Mouse (Mus musculus): ENCODE measurements at regions not wholly inside any gene's neighbourhood (a gene's known extent, or its start where the extent isn't known, plus 50 kb on each side); places are given as distances from the start of the nearest gene placed in this dataset.

DNA sequence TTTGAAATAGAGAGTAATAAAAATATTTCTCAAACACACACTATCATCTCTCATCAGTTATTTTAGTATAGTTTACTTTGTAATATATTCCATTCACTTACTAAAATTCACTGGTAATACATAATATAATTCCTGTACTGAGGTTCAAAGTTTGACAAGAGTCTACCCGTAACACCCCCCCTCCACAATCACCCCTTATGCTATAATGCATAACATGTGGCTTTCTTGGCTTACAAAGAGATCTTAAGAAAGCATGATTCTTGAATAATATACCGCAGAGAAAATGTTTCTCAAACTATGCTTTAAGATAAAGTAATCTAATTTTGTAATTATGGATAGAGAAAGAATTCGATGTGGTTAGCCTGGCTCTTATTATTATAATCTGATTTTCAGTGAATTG is 539.7 kb downstream of the Gm11232 start:
- no peak for DNase-seq (ENCODE audit: low read depth)

DNA sequence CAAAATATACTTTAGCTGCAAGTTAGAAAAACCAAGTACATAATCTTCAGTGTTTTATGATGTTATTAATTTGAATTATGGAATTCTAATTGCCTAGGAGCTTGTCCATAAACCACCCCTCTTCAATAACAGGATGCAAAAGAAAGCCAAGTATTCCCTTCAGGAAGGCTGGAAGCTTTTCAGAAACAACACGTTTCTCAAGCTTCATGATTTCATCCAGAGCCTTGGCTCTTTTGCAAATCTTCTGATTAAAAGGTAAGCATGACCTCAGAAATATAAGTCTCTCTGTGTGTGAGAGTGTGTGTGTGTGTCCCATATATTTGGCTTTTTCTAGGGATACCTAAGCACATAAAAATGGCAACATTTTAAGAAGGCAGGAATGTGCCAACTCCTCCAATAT is 570.0 kb downstream of the Gm11232 start:
- no peak for DNase-seq (ENCODE audit: low read depth)

DNA sequence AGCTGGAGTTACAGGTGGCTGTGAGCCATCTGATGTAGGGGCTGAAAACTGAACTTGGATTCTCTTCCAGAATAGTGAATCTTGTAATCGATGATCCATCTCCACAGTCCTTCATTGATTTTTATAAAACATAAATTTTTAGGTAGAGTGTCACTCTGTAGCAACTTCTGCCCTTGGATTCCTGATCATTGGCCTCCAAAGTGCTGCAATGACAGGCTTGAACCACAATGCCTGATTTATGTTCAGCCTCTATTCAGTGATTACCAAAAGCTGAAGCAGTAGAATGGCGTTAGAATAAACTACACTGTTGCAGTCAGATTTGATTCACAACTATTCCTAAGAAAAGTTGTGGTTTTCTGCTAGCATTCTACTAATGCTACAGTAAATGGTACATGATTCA is 580.1 kb downstream of the Gm11232 start:
- no peak for DNase-seq (ENCODE audit: low read depth)

DNA sequence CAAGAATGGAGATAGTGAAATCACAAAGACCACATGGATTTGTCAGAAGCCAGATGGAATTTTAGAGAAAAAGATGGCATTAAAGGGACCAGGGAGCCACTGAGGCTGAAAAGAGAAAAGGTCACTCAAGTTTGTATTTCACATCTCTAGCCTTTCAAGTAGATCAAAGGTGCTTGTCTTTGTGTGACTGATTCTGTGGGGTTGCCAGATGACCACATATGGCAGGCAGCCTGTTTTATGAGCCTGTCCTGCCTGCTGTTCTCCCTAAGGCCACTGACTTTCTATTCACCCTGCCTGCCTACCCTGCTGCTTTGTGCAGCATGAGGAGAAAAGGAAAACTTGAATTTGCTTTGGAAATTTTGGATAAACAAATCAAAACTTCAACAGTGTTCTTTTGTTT is 592.0 kb downstream of the Gm11232 start:
- no peak for DNase-seq (ENCODE audit: low read depth)

DNA sequence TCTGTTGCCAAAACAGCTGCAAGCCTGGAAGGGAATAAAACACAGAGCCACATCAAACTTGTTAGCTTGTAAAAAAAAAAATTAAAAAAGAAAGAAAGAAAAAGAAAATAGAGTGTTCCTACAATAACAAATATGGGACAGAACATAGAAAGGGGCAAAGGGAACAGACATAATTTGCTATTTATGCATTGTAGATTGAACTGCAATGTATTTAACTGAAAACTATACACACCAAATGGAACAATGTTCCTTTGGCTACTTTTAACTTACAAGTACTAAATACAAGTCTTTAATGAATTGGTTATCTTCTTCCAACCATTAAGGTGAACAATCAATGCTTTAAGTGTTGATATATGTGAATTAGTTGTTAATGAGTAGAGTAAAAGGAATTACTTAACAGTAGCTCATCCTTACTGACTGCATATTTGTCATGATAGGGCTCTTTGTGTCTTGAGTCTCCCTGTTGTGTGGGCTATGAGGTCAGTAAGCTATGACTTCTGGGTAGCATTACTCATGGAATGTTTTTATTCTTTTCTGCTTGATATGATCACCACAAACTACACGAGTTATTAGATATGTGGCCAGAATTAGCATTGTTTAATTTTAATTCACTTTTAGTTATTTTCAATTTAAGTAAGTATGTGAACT is 597.0 kb upstream of the Megf9 start:
- no peak for DNase-seq (ENCODE audit: low read depth)

DNA sequence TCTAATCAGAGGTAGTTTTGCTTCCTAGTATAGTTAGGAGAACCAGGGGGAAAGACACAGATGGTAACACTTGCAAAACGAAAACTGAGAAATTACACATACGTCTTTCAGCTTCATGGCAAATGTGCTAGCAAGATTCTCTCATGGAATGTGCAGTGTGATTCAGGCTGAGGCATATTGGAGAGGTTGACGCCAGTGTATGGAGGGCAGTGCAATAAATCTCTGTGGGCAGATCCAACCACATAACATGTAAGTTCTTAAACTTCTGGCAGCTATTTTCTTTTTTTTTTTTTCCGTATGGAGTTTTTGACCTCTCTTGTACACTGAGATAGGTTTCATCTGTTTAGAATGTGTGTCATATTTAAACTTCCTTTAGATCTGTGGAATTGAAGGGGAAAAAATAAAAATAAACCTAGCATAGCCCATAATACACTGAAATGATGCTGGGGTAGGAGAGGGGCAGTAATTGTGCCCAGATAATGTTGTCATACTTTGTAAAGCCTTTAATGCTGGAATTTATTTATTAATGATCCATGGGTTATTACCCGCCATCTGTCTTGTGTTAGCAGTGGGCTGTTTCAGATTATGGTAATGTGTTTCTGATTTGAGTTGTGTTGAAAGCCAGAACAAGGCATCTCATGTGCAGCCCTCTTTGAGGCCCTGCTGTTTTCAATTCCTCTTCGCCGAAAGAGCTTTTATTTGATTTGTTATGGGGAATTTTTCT is 596.3 kb upstream of the Megf9 start:
- DNase-seq (ENCODE audit: low read depth) = no peak

DNA sequence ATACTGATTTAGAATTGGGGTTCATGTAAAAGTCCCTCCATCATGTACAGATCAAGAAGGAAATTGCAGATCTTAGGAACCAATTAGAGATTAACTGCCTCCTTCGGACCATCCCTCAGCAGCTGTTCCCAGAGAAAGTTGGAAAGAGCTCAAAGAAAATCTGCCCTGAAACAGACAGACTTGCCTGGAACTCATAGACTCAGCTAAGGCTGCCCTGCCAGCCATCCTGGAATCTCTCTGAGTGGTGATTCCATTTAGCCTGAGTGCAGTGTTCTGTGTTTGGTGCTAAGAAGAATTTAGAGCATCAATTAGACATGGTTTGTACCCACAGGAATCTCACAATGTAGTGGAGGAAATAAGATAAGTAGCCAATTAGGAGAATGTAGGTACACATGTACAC is 594.5 kb upstream of the Megf9 start:
- no peak for DNase-seq (ENCODE audit: low read depth)

All from induced T-regulatory cell, adult 2 months (primary cell).